Mouse (Mus musculus): ENCODE measurements at regions not wholly inside any gene's neighbourhood (a gene's known extent, or its start where the extent isn't known, plus 50 kb on each side); places are given as distances from the start of the nearest gene placed in this dataset.

DNA sequence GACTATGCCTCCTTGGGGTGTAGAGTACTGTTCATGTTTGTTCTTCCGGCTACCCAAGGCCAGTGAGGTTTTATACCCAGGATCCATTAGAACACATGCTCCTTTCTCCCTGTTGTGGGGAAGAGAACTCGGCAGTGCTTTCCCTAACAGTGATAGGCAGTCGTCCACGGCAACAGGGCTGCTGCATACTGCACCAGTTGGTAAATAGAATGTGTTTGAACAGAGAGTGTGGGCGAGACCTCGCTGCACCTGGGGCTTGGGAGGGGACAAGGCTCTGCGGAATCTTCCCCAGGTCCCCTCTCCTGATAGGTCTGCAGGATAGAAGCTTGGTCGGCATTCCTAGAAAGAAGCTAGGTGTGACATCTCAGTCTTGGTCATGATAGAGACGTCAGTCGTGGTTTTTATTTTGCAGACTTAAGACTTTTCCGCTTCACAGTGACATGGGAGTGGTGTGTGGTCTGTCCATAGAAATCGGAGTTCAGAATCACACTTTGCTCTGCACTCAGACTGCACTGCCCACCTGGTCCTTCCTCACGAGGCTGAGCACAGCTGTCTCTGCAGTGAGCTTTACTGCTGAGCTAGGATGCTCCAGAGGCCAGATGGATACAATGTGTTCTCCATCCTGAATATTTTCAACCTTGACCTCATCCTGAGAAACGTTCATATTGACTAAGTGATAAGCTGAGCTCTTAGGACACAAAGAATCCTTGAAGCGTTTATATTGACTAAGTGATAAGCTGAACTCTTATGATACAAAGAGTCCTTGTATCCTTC is 162.8 kb upstream of the Ubl3 start:
- no peak for DNase-seq (ENCODE audit: extremely low spot score in 1 of 2, low spot score in 2 of 2)
- intact Hi-C loops (cut with DNase I), result no loop called here

DNA sequence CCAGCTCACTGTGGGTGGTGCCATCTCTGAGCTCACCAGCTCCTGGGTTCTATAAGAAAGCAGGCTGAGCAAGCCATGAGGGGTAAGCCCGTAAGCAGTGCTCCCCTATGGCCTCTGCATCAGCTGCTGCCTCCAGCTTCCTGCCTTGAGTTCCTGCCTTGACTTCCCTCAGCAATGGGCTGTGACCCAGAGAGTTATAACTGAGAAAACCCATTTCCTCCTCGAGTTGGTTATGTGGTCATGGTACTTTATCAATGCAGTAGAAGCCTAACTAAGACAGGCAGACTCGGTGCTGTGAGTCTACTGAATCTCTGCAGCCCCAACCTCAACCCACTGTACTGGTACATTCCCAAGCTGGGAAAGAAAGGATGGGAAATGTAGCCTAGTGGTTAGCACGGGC is 162.2 kb upstream of the Ubl3 start:
- no peak for DNase-seq (ENCODE audit: extremely low spot score in 1 of 2, low spot score in 2 of 2)
- intact Hi-C loops (cut with DNase I), result no loop called here

- intact Hi-C loops (cut with DNase I), result no loop called here
- no peak for DNase-seq (ENCODE audit: extremely low spot score in 1 of 2, low spot score in 2 of 2)
Observed at GRCm38 (mm10) chr5:148713796-148714195, 161.2 kb upstream of the Ubl3 start.

GRCm38 (mm10) chr5:148713039-148713438 is 160.4 kb upstream of the Ubl3 start:
- intact Hi-C loops (cut with DNase I), result no loop called here

GRCm38 (mm10) chr5:148711570-148711969 is 159.0 kb upstream of the Ubl3 start:
- no peak for DNase-seq (ENCODE audit: extremely low spot score in 1 of 2, low spot score in 2 of 2)
- intact Hi-C loops (cut with DNase I), result no loop called here

More at GRCm38 (mm10) chr5:148713039-148713438, 160.4 kb upstream of the Ubl3 start:
- no peak for DNase-seq (ENCODE audit: extremely low spot score in 1 of 2, low spot score in 2 of 2)

DNA sequence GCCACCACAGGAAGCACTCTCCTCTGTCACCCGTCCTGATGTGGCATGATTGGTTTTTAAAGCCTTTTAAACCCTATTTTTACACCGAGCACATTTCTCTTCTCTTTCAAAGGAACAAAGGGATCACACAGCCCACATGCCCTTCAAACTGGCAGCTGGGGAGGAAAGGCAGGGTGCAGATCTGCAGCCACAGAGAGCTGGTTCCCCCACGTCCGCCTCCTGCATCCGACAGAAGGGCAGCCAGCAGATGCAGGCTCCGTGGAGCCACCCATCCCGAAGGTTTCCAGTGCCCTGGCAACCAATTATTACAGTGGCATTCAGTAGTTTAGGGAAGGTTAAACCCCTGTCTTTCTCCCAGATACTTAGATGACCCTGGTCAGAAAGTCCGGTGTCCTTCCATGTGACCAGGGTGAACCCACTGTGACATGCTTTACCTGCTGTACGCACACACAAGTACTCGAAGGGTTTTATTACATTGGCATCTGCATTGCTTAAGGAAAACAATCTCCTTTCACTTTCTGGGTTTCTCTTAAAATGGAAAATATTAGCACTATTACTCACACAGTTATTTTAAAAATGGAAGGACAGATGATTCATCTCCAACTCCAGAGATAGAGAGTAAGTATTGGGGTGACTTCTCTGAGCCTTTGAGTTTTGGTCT is 156.7 kb upstream of the Ubl3 start:
- intact Hi-C loops (cut with DNase I), result loop anchor here (5.0 kb wide), 1 partner anchor 157 kb away; the partner anchor contains the start of gene Ubl3
- no peak for DNase-seq (ENCODE audit: extremely low spot score in 1 of 2, low spot score in 2 of 2)

- intact Hi-C loops (cut with DNase I), result loop anchor here (5.0 kb wide), 1 partner anchor 156 kb away; the partner anchor contains the start of gene Ubl3
- no peak for DNase-seq (ENCODE audit: extremely low spot score in 1 of 2, low spot score in 2 of 2)
Observed at GRCm38 (mm10) chr5:148708014-148708741, 155.6 kb upstream of the Ubl3 start.

DNA sequence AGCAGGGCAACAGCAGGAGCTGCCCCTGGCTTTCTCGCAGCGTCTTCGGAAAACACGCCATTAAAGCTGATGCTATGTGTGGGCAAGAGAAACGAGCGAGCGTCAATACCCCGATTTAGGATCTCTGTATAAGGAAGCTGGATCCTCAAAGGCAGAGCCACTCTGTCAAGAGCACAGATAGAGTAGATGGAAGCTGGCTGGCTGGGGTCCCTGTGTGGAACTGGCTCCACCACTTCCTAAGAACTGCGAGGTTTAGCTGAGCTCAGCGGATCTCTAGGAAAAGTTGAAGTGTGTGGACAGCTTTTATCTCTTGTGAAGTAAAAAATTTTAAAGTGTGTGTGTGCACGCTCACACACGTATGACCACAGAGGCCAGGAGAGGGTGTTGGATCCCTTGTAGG is 154.7 kb upstream of the Ubl3 start:
- peak in 1 of 2 experiments; percentile 17 for DNase-seq (ENCODE audit: extremely low spot score in 1 of 2, low spot score in 2 of 2)
- intact Hi-C loops (cut with DNase I), result loop anchor here (5.0 kb wide), 1 partner anchor 155 kb away; the partner anchor contains the start of gene Ubl3

DNA sequence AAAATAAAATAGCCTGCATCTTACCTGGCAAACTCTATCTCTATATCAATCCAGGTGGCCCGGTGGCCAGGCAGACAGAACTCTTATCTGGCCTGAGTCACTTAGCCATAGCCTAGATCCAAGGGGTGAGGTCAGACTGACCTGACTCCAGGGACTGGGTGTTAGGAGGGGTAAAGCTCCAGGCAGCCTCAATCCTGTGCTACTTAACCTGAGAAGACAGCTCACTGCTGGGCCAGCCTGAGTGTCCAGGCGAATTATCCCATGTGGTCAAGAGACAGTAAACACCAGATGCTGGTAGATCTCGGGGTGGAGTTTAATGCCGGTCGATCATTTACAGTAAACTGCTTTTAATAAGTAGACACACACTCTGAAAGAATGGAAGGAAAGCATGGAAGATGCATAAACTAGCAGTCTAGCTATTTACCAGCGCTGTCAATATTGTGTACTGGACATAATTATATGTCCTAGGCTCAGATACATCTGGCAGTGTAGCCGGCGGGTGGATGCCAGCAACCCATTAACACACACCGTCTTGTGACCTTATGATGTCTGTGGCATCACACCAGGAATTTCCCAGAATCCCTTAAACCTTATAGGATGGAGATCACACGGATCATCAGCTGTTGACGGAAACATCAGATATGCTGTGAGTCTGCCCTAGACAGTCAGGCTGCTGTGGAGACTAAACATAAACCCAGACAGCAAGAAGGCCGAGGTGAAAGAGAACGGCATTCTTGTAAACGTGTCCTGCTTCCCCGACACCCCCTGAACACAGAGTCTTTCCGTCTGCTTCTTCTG is 153.9 kb upstream of the Ubl3 start:
- intact Hi-C loops (cut with DNase I), result loop anchor here (5.0 kb wide), 1 partner anchor 154 kb away; the partner anchor contains the start of gene Ubl3
- no peak for DNase-seq (ENCODE audit: extremely low spot score in 1 of 2, low spot score in 2 of 2)

- no peak for DNase-seq (ENCODE audit: extremely low spot score in 1 of 2, low spot score in 2 of 2)
- intact Hi-C loops (cut with DNase I), result loop anchor here (5.0 kb wide), 1 partner anchor 152 kb away; the partner anchor contains the start of gene Ubl3
Observed at GRCm38 (mm10) chr5:148704769-148705168, 152.2 kb upstream of the Ubl3 start.

GRCm38 (mm10) chr5:148701859-148702258 is 149.3 kb upstream of the Ubl3 start:
- intact Hi-C loops (cut with DNase I), result no loop called here
- no peak for DNase-seq (ENCODE audit: extremely low spot score in 1 of 2, low spot score in 2 of 2)

GRCm38 (mm10) chr5:148701001-148701400 is 148.4 kb upstream of the Ubl3 start:
- intact Hi-C loops (cut with DNase I), result no loop called here
- DNase-seq (ENCODE audit: extremely low spot score in 1 of 2, low spot score in 2 of 2), result no peak

DNA sequence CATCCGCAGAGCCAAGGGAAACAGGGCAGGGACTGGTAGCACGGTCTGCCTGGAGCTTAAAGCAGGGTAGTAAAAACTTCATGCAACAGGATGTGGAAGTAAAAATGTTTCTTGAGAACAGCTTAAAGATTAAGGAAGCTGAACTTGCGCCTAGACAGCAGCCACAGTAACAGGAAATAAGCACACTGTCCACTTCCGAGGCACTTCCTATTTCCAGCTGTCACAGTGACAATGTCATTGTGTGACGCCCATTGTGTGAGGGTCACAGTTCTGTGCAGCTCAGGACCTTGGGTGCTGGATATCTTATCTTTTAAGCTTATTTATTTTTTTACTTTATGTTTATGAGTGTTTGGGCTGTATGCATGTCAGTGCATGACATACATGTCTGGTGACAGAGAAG is 147.7 kb upstream of the Ubl3 start:
- intact Hi-C loops (cut with DNase I), result no loop called here
- DNase-seq (ENCODE audit: extremely low spot score in 1 of 2, low spot score in 2 of 2), result no peak

- peak; percentile 40 to 54 for DNase-seq (ENCODE audit: extremely low spot score in 1 of 2, low spot score in 2 of 2)
- intact Hi-C loops (cut with DNase I), result no loop called here
Observed at GRCm38 (mm10) chr5:148697631-148698368, 145.2 kb upstream of the Ubl3 start.

GRCm38 (mm10) chr5:148694352-148694751 is 141.8 kb upstream of the Ubl3 start:
- intact Hi-C loops (cut with DNase I), result no loop called here
- no peak for DNase-seq (ENCODE audit: extremely low spot score in 1 of 2, low spot score in 2 of 2)

- intact Hi-C loops (cut with DNase I), result no loop called here
- DNase-seq (ENCODE audit: extremely low spot score in 1 of 2, low spot score in 2 of 2), result no peak
Observed at GRCm38 (mm10) chr5:148691486-148691885, 138.9 kb upstream of the Ubl3 start.

GRCm38 (mm10) chr5:148690823-148691197 is 138.2 kb upstream of the Ubl3 start:
- intact Hi-C loops (cut with DNase I), result no loop called here
- DNase-seq (ENCODE audit: extremely low spot score in 1 of 2, low spot score in 2 of 2), result peak; percentile 16 to 53

- no peak for DNase-seq (ENCODE audit: extremely low spot score in 1 of 2, low spot score in 2 of 2)
- intact Hi-C loops (cut with DNase I), result no loop called here
Observed at GRCm38 (mm10) chr5:148690158-148690822, 137.7 kb upstream of the Ubl3 start.

Data from left cerebral cortex, postnatal 10 days (tissue).